Mouse (Mus musculus) liver, embryonic 13.5 days (tissue): ENCODE results near the gene Serinc5. TPM values are rescaled to one million over a fixed set of nuclear protein-coding genes. Genes with fewer than 3 reads are reported as not detected.

Source experiments
- ATAC-seq: fragments of 200-750 bp; cut with Nextera tagmentation; 2 replicates; pipeline ENCODE4 v1.8.0; 2017; ENCODE audit warnings: low read depth, mild to moderate bottlenecking, moderate number of reproducible peaks, moderate library complexity
- DNase-seq: peaks from one replicate; pipeline ENCODE4 v3.0.0; 2022
- H3K27ac ChIP-seq: fragments of 300-500 bp; sonication (generic); 2 replicates; pipeline ENCODE4 v1.5.1; 2015; ENCODE audit warnings: moderate library complexity, mild to moderate bottlenecking, inconsistent platforms
- H3K27me3 ChIP-seq: fragments of 300-500 bp; sonication (generic); 2 replicates; pipeline ENCODE4 v1.6.1; 2015; ENCODE audit warnings: mild to moderate bottlenecking, inconsistent platforms
- H3K36me3 ChIP-seq: fragments of 300-500 bp; sonication (generic); 2 replicates; pipeline ENCODE4 v1.6.1; 2015; ENCODE audit warnings: mild to moderate bottlenecking, inconsistent platforms
- H3K4me1 ChIP-seq: fragments of 300-500 bp; sonication (generic); replicated peaks from 2 replicates; pipeline ENCODE4 v1.6.1; 2015; ENCODE audit warnings: inconsistent platforms
- H3K4me2 ChIP-seq: fragments of 300-500 bp; sonication (generic); 2 replicates; pipeline ENCODE4 v1.6.1; 2015; ENCODE audit warnings: inconsistent platforms, mild to moderate bottlenecking, moderate library complexity
- H3K4me3 ChIP-seq: fragments of 300-500 bp; sonication (generic); replicated peaks from 2 replicates; pipeline ENCODE4 v1.5.1; 2015; ENCODE audit warnings: mild to moderate bottlenecking, inconsistent platforms
- H3K9ac ChIP-seq: fragments of 300-500 bp; sonication (generic); 2 replicates; pipeline ENCODE4 v1.6.1; 2015; ENCODE audit warnings: mild to moderate bottlenecking, inconsistent platforms
- H3K9me3 ChIP-seq: fragments of 300-500 bp; sonication (generic); replicated peaks from 2 replicates; pipeline ENCODE4 v1.6.1; 2016; ENCODE audit warnings: inconsistent platforms
- WGBS: fragments of 180-500 bp; shearing (Covaris S2); methylation state at CpG from one replicate; pipeline ENCODE4 v1.1.7; 2015; ENCODE audit not compliant: insufficient replicate concordance; 5-methylcytosine and 5-hydroxymethylcytosine counted together
- polyA plus RNA-seq: library from polyadenylated mRNA; unstranded; fragments of >200 nt; fragmentation: Nextera tagmentation; extraction: Ambion mirVana; gene quantifications from 2 replicates; pipeline ENCODE4 v1.2.1, GENCODE M21; 2015

The Serinc5 gene
- polyA plus RNA-seq, 1 experiment from 2014 or later: 14.7 TPM

- 0 out of 2 replicates have a peak overlapping the region, but pooled peaks have one; percentile 23 for H3K27ac ChIP-seq
- DNase-seq: no peak
- WGBS: 80% methylated on average over 5 of the region's 5 CpGs
Observed at GRCm38 (mm10) chr13:92615201-92615600, 4.3 kb downstream of the Serinc5 start.

GRCm38 (mm10) chr13:92616459-92616858 is 5.6 kb downstream of the Serinc5 start:
- H3K27me3 ChIP-seq: no peaks in the 10 kb centered on the region
- peaks cover 38% of the 10 kb centered on the region for H3K4me1 ChIP-seq
- 88% methylated on average over 8 of the region's 8 CpGs for WGBS
- DNase-seq (no peak), ATAC-seq (no peak)
- H3K27ac ChIP-seq: no peak overlapping the region
- H3K9me3 ChIP-seq: no peaks in the 10 kb centered on the region
- no peak overlapping the region for H3K4me2 ChIP-seq
- no peak overlapping the region for H3K4me3 ChIP-seq
- peaks cover 25% of the 10 kb centered on the region for H3K36me3 ChIP-seq
- no peak overlapping the region for H3K9ac ChIP-seq

More at GRCm38 (mm10) chr13:92615201-92615600, 4.3 kb downstream of the Serinc5 start:
- H3K4me2 ChIP-seq: no peak overlapping the region
- H3K9ac ChIP-seq: 0 out of 2 replicates have a peak overlapping the region, but pooled peaks have one; percentile 1
- peaks cover 25% of the 10 kb centered on the region for H3K36me3 ChIP-seq
- no peak for ATAC-seq
- no peaks in the 10 kb centered on the region for H3K9me3 ChIP-seq
- H3K27me3 ChIP-seq: no peaks in the 10 kb centered on the region
- peaks cover 38% of the 10 kb centered on the region for H3K4me1 ChIP-seq
- H3K4me3 ChIP-seq: no peak overlapping the region

- H3K27ac ChIP-seq: no peak overlapping the region
- 92% methylated on average over 1 of the region's 1 CpGs for WGBS
- H3K36me3 ChIP-seq: peaks cover 45% of the 10 kb centered on the region
- H3K9ac ChIP-seq: no peak overlapping the region
- ATAC-seq: no peak
- H3K9me3 ChIP-seq: peaks cover 5% of the 10 kb centered on the region; the same call in 1 of the 2 replicates
- H3K4me1 ChIP-seq: peaks cover 33% of the 10 kb centered on the region
- no peak for DNase-seq
- no peak overlapping the region for H3K4me2 ChIP-seq
- no peaks in the 10 kb centered on the region for H3K27me3 ChIP-seq
- H3K4me3 ChIP-seq: no peak overlapping the region
Observed at GRCm38 (mm10) chr13:92626196-92626595, 15.3 kb downstream of the Serinc5 start.

- no peak overlapping the region for H3K9ac ChIP-seq
- H3K27ac ChIP-seq: no peak overlapping the region
- H3K4me1 ChIP-seq: peaks cover 39% of the 10 kb centered on the region
- H3K36me3 ChIP-seq: peaks cover 48% of the 10 kb centered on the region
- H3K4me3 ChIP-seq: no peak overlapping the region
- DNase-seq: no peak
- peaks cover 5% of the 10 kb centered on the region; the same call in 1 of the 2 replicates for H3K9me3 ChIP-seq
- 88% methylated on average over 5 of the region's 5 CpGs for WGBS
- no peaks in the 10 kb centered on the region for H3K27me3 ChIP-seq
- ATAC-seq: no peak
- H3K4me2 ChIP-seq: no peak overlapping the region
Observed at GRCm38 (mm10) chr13:92626725-92627124, 15.8 kb downstream of the Serinc5 start.

- peaks cover 56% of the 10 kb centered on the region for H3K36me3 ChIP-seq
Observed at GRCm38 (mm10) chr13:92629509-92629908, 18.6 kb downstream of the Serinc5 start.

GRCm38 (mm10) chr13:92631450-92631849 is 20.6 kb downstream of the Serinc5 start:
- 92% methylated on average over 4 of the region's 4 CpGs for WGBS
- no peak for DNase-seq
- no peak for ATAC-seq

More at GRCm38 (mm10) chr13:92629509-92629908, 18.6 kb downstream of the Serinc5 start:
- H3K9ac ChIP-seq: 0 out of 2 replicates have a peak overlapping the region, but pooled peaks have one; percentile 3
- peaks cover 67% of the 10 kb centered on the region for H3K4me1 ChIP-seq
- ATAC-seq: peak; percentile 91
- no peaks in the 10 kb centered on the region for H3K27me3 ChIP-seq
- peak overlapping the region; percentile 82 for H3K27ac ChIP-seq
- H3K4me2 ChIP-seq: peak overlapping the region; percentile 18
- DNase-seq: peak; percentile 70
- no peak overlapping the region for H3K4me3 ChIP-seq
- 7% methylated on average over 3 of the region's 3 CpGs for WGBS
- peaks cover 5% of the 10 kb centered on the region; the same call in 1 of the 2 replicates for H3K9me3 ChIP-seq

GRCm38 (mm10) chr13:92632550-92632949 is 21.7 kb downstream of the Serinc5 start:
- H3K9me3 ChIP-seq: peaks cover 5% of the 10 kb centered on the region; the same call in 1 of the 2 replicates
- H3K4me1 ChIP-seq: peaks cover 92% of the 10 kb centered on the region
- ATAC-seq: no peak
- WGBS: 49% methylated on average over 4 of the region's 4 CpGs
- no peak for DNase-seq
- H3K4me3 ChIP-seq: no peak overlapping the region
- no peaks in the 10 kb centered on the region for H3K27me3 ChIP-seq
- H3K27ac ChIP-seq: peak overlapping the region; percentile 60; the same call in 1 of the 2 replicates
- peaks cover 32% of the 10 kb centered on the region for H3K36me3 ChIP-seq
- H3K9ac ChIP-seq: no peak overlapping the region
- no peak overlapping the region for H3K4me2 ChIP-seq

More at GRCm38 (mm10) chr13:92631450-92631849, 20.6 kb downstream of the Serinc5 start:
- no peak overlapping the region for H3K27ac ChIP-seq
- H3K27me3 ChIP-seq: no peaks in the 10 kb centered on the region
- no peak overlapping the region for H3K9ac ChIP-seq
- H3K36me3 ChIP-seq: peaks cover 43% of the 10 kb centered on the region
- no peak overlapping the region for H3K4me2 ChIP-seq
- no peak overlapping the region for H3K4me3 ChIP-seq
- peaks cover 5% of the 10 kb centered on the region; the same call in 1 of the 2 replicates for H3K9me3 ChIP-seq
- peaks cover 83% of the 10 kb centered on the region for H3K4me1 ChIP-seq

GRCm38 (mm10) chr13:92635040-92635439 is 24.1 kb downstream of the Serinc5 start:
- Histone ChIP-seq H3K4me3 (no peak overlapping the region), H3K4me1 (peaks cover 96% of the 10 kb centered on the region), H3K36me3 (peaks cover 17% of the 10 kb centered on the region), H3K27ac (peak overlapping the region; percentile 76), H3K9ac (no peak overlapping the region), H3K9me3 (peaks cover 3% of the 10 kb centered on the region; the same call in 1 of the 2 replicates), H3K27me3 (no peaks in the 10 kb centered on the region), H3K4me2 (no peak overlapping the region)
- DNase-seq (no peak), ATAC-seq (no peak)
- 71% methylated on average over 2 of the region's 2 CpGs for WGBS

GRCm38 (mm10) chr13:92636226-92636909 is 25.5 kb downstream of the Serinc5 start:
- peaks cover 97% of the 10 kb centered on the region for H3K4me1 ChIP-seq
- 53% methylated on average over 6 of the region's 6 CpGs for WGBS

GRCm38 (mm10) chr13:92636910-92637275 is 26.0 kb downstream of the Serinc5 start:
- WGBS: 2% methylated on average over 7 of the region's 7 CpGs
- ATAC-seq: peak; percentile 80
- peak; percentile 60 for DNase-seq
- Histone ChIP-seq H3K9me3 (no peaks in the 10 kb centered on the region), H3K9ac (peak overlapping the region; percentile 48; the same call in 1 of the 2 replicates), H3K27ac (peak overlapping the region; percentile 76), H3K36me3 (0 out of 2 replicates have a peak, but pooled peaks cover 6% of the 10 kb centered on the region), H3K4me2 (peak overlapping the region; percentile 48), H3K4me3 (no peak overlapping the region), H3K4me1 (peaks cover 95% of the 10 kb centered on the region), H3K27me3 (no peaks in the 10 kb centered on the region)

More at GRCm38 (mm10) chr13:92636226-92636909, 25.5 kb downstream of the Serinc5 start:
- Histone ChIP-seq H3K27ac (peak overlapping the region; percentile 76), H3K9ac (0 out of 2 replicates have a peak overlapping the region, but pooled peaks have one; percentile 16), H3K27me3 (no peaks in the 10 kb centered on the region), H3K9me3 (no peaks in the 10 kb centered on the region), H3K36me3 (0 out of 2 replicates have a peak, but pooled peaks cover 11% of the 10 kb centered on the region), H3K4me2 (peak overlapping the region; percentile 21; the same call in 1 of the 2 replicates), H3K4me3 (no peak overlapping the region)
- DNase-seq (no peak), ATAC-seq (no peak)

GRCm38 (mm10) chr13:92639093-92640014 is 28.5 kb downstream of the Serinc5 start:
- peaks cover 7% of the 10 kb centered on the region for H3K36me3 ChIP-seq
- no peaks in the 10 kb centered on the region for H3K27me3 ChIP-seq
- 67% methylated on average over 12 of the region's 12 CpGs for WGBS
- peaks cover 70% of the 10 kb centered on the region for H3K4me1 ChIP-seq
- H3K9ac ChIP-seq: no peak overlapping the region
- no peak overlapping the region for H3K27ac ChIP-seq
- H3K4me2 ChIP-seq: no peak overlapping the region
- H3K9me3 ChIP-seq: no peaks in the 10 kb centered on the region
- DNase-seq: no peak
- ATAC-seq: no peak
- H3K4me3 ChIP-seq: no peak overlapping the region
